9 mouse cellular contexts compared by ENCODE assay signal in genomic region chr11:55991505-55992066, GRCm38 (mm10). TPM values are rescaled to one million over a fixed set of nuclear protein-coding genes. Genes with fewer than 3 reads are reported as not detected.
DNase-seq lines count a peak whose midpoint lies in the region; ATAC-seq and TF ChIP-seq lines count a peak whose summit lies in the region.
"Had no signal": no experiment of that assay in that cellular context is flagged by ENCODE, and none has a peak within 500 bp of the region (broad histone marks: within the 10 kb centered on the region; RNA-seq: fewer than 3 reads in every experiment).

No protein-coding gene starts in this region.

- no peaks in the 10 kb centered on the region for H3K9me3 ChIP-seq in heart, embryonic 10.5 days
- H3K9me3 ChIP-seq in ES-Bruce4 (replicated peaks; ENCODE audit: control insufficient read depth, insufficient read depth, low read length, poor library complexity, severe bottlenecking): no peaks in the 10 kb centered on the region
- no peaks in the 10 kb centered on the region for H3K9me3 ChIP-seq in forebrain, embryonic 16.5 days (ENCODE audit: control insufficient read depth, low read length)
- H3K9me3 ChIP-seq: embryonic facial prominence, embryonic 13.5 days had no signal

- no peak for TF ChIP-seq POLR2A in ES-Bruce4 (IDR thresholded peaks at IDR 0.05; ENCODE audit: insufficient read depth, low read length)
- no peak for TF ChIP-seq POLR2A in bone marrow, adult 2 months (IDR thresholded peaks at IDR 0.05; ENCODE audit: borderline replicate concordance, control insufficient read depth, low read depth, low read length)

- TF ChIP-seq EP300 in ES-Bruce4 (IDR thresholded peaks at IDR 0.05; ENCODE audit: insufficient read depth, low read depth, low read length): no peak

- intact Hi-C loops in heart, postnatal 36 days (cut with DNase I): loop anchor here (2.0 kb wide), 1 partner anchor 473 kb away; no protein-coding TSS in a partner anchor
- intact Hi-C loops in left cerebral cortex, postnatal 36 days (cut with DNase I): loop anchor here (5.0 to 10.0 kb wide), 4 partner anchors 116 to 474 kb away; no protein-coding TSS in a partner anchor

- H3K4me1 ChIP-seq in heart, embryonic 10.5 days: no peaks in the 10 kb centered on the region
- no peaks in the 10 kb centered on the region for H3K4me1 ChIP-seq in ES-Bruce4 (ENCODE audit: control insufficient read depth, insufficient read depth, low read length)
- no peaks in the 10 kb centered on the region for H3K4me1 ChIP-seq in bone marrow, adult 2 months (ENCODE audit: control insufficient read depth, insufficient read depth, low read length)
- no peaks in the 10 kb centered on the region for H3K4me1 ChIP-seq in forebrain, embryonic 16.5 days (replicated peaks; ENCODE audit: control insufficient read depth, insufficient read depth, low read length)
- H3K4me1 ChIP-seq: embryonic facial prominence, embryonic 13.5 days had no signal

- H3K27me3 ChIP-seq in heart, embryonic 10.5 days (ENCODE audit: insufficient read depth, poor library complexity, severe bottlenecking): no peaks in the 10 kb centered on the region; the same call in 1 of the 2 replicates
- no peaks in the 10 kb centered on the region; the same call in 1 of the 2 replicates for H3K27me3 ChIP-seq in ES-Bruce4 (ENCODE audit: control insufficient read depth, insufficient read depth, low read length, poor library complexity, severe bottlenecking)
- H3K27me3 ChIP-seq in forebrain, embryonic 16.5 days (replicated peaks; ENCODE audit: control insufficient read depth, insufficient read depth, low read length): no peaks in the 10 kb centered on the region

- peak; percentile 65 for TF ChIP-seq CTCF in ES-Bruce4 (IDR thresholded peaks at IDR 0.05; ENCODE audit: low read depth, low read length)
- peak; percentile 50 for TF ChIP-seq CTCF in bone marrow, adult 2 months (IDR thresholded peaks at IDR 0.05; ENCODE audit: control insufficient read depth, insufficient read depth, low read length)

- no peak overlapping the region for H3K4me3 ChIP-seq in heart, embryonic 10.5 days
- no peak overlapping the region for H3K4me3 ChIP-seq in ES-Bruce4 (ENCODE audit: low read depth, low read length)
- no peak overlapping the region for H3K4me3 ChIP-seq in bone marrow, adult 2 months (replicated peaks; ENCODE audit: control insufficient read depth, low read depth, low read length)
- no peak overlapping the region for H3K4me3 ChIP-seq in forebrain, embryonic 16.5 days (replicated peaks; ENCODE audit: low read length)
- H3K4me3 ChIP-seq: embryonic facial prominence, embryonic 13.5 days had no signal

- H3K27ac ChIP-seq in heart, embryonic 10.5 days: no peak overlapping the region
- H3K27ac ChIP-seq in ES-Bruce4 (ENCODE audit: insufficient read depth, low read length): no peak overlapping the region
- H3K27ac ChIP-seq in bone marrow, adult 2 months (ENCODE audit: control insufficient read depth, insufficient read depth, low read depth, low read length, poor library complexity): no peak overlapping the region
- H3K27ac ChIP-seq in forebrain, embryonic 16.5 days (ENCODE audit: low read length): no peak overlapping the region
- H3K27ac ChIP-seq: embryonic facial prominence, embryonic 13.5 days had no signal

- H3K36me3 ChIP-seq in heart, embryonic 10.5 days: no peaks in the 10 kb centered on the region
- H3K36me3 ChIP-seq in ES-Bruce4 (ENCODE audit: control insufficient read depth, insufficient read depth, low read length, poor library complexity, severe bottlenecking): no peaks in the 10 kb centered on the region
- H3K36me3 ChIP-seq in forebrain, embryonic 16.5 days (ENCODE audit: control insufficient read depth, insufficient read depth): no peaks in the 10 kb centered on the region
- H3K36me3 ChIP-seq: embryonic facial prominence, embryonic 13.5 days had no signal

- DNase-seq in heart, postnatal 36 days: peak; percentile 14 to 19
- no peak for DNase-seq in heart, embryonic 10.5 days (ENCODE audit: low spot score)
- peak; percentile 23 to 37 for DNase-seq in left cerebral cortex, postnatal 36 days (ENCODE audit: low spot score in 2 of 2)
- DNase-seq in retina, embryonic 14.5 days (ENCODE audit: low spot score): peak; percentile 79
- no peak for DNase-seq in spleen, postnatal 14 days (ENCODE audit: low spot score in 2 of 2)

- ATAC-seq in forebrain, embryonic 16.5 days: 0 out of 2 replicates have a peak, but pooled peaks have one; percentile 40

- H3K4me2 ChIP-seq in forebrain, embryonic 16.5 days (ENCODE audit: low read length): no peak overlapping the region
- H3K4me2 ChIP-seq: embryonic facial prominence, embryonic 13.5 days had no signal

- 13% methylated on average over 8 of the region's 8 CpGs for WGBS in heart, embryonic 10.5 days
- WGBS in bone marrow, adult 2 months: 11% methylated on average over 8 of the region's 8 CpGs
- WGBS in forebrain, embryonic 16.5 days: 12% methylated on average over 8 of the region's 8 CpGs

- H3K9ac ChIP-seq in ES-Bruce4 (ENCODE audit: low read depth, poor library complexity, severe bottlenecking): no peak overlapping the region
- no peak overlapping the region for H3K9ac ChIP-seq in forebrain, embryonic 16.5 days (replicated peaks; ENCODE audit: low read depth, low read length)
- H3K9ac ChIP-seq: embryonic facial prominence, embryonic 13.5 days had no signal

RNA-seq across cellular contexts. Expression of gene Nmur2, which starts 49.2 kb away (rescaled TPM):
- not detected for total RNA-seq in heart, postnatal 36 days (2021)
- polyA plus RNA-seq in heart, embryonic 10.5 days (2016; fragmentation: Nextera tagmentation; extraction: Ambion mirVana): 0.16 and 0.25 TPM in 2 replicates
- polyA plus RNA-seq in ES-Bruce4 (2011; ENCODE audit: insufficient read depth, insufficient read length, low read depth, missing spikeins): not detected in 2 replicates
- not detected in 2 replicates for polyA plus RNA-seq in bone marrow, adult 2 months (2011; ENCODE audit: insufficient read depth, insufficient read length, low replicate concordance, missing spikeins)
- 0.16 TPM in 1 of 2 replicates, not detected in the other for polyA plus RNA-seq in forebrain, embryonic 16.5 days (2015; fragmentation: Nextera tagmentation; extraction: Ambion mirVana)
- under 1 TPM in 1 of 2 experiments, not detected in 1; 0.15 TPM for total RNA-seq in left cerebral cortex, postnatal 36 days (2021)

Comparison
In these comparisons a context has a peak if more than half of its experiments do, and no peak if none do; other contexts are left out.
1. DNase-seq: peak in heart, postnatal 36 days (2 of 2), left cerebral cortex, postnatal 36 days (2 of 2) and retina, embryonic 14.5 days (single experiment); none in heart, embryonic 10.5 days (single experiment) and spleen, postnatal 14 days (0 of 2).